Mouse (Mus musculus): ENCODE measurements at regions not wholly inside any gene's neighbourhood (a gene's known extent, or its start where the extent isn't known, plus 50 kb on each side); places are given as distances from the start of the nearest gene placed in this dataset.

- Histone ChIP-seq H3K9ac (replicated peaks; ENCODE audit: low read length) (peak overlapping the region; percentile 58), H3K36me3 (ENCODE audit: insufficient read depth, low read length) (no peaks in the 10 kb centered on the region), H3K27me3 (ENCODE audit: insufficient read depth, low read length) (no peaks in the 10 kb centered on the region), H3K4me3 (ENCODE audit: low read length) (no peak overlapping the region), H3K4me2 (replicated peaks; ENCODE audit: low read depth, low read length) (no peak overlapping the region), H3K27ac (ENCODE audit: low read length) (peak overlapping the region; percentile 91), H3K4me1 (ENCODE audit: insufficient read depth, low read length) (peaks cover 64% of the 10 kb centered on the region), H3K9me3 (ENCODE audit: low read length) (no peaks in the 10 kb centered on the region)
- WGBS = 18% methylated on average over 13 of the region's 13 CpGs
- ATAC-seq (ENCODE audit: low FRiP score, low TSS enrichment) = peak; percentile 25; the same call in 1 of the 2 replicates
These were observed 142.4 kb downstream of the Zfp36l1 start for GRCm38 (mm10) chr12:79970227-79970901.

GRCm38 (mm10) chr12:79969346-79970226, 143.2 kb downstream of the Zfp36l1 start:
- Histone ChIP-seq H3K4me2 (replicated peaks; ENCODE audit: low read depth, low read length) (no peak overlapping the region), H3K4me3 (ENCODE audit: low read length) (no peak overlapping the region), H3K4me1 (ENCODE audit: insufficient read depth, low read length) (peaks cover 63% of the 10 kb centered on the region), H3K36me3 (ENCODE audit: insufficient read depth, low read length) (no peaks in the 10 kb centered on the region), H3K27me3 (ENCODE audit: insufficient read depth, low read length) (no peaks in the 10 kb centered on the region), H3K9ac (replicated peaks; ENCODE audit: low read length) (peak overlapping the region; percentile 58), H3K27ac (ENCODE audit: low read length) (peak overlapping the region; percentile 91), H3K9me3 (ENCODE audit: low read length) (no peaks in the 10 kb centered on the region)
- WGBS = 85% methylated on average over 3 of the region's 3 CpGs
- peak; percentile 46; the same call in 1 of the 2 replicates for ATAC-seq (ENCODE audit: low FRiP score, low TSS enrichment)

- 73% methylated on average over 3 of the region's 3 CpGs for WGBS
- no peak overlapping the region for H3K4me2 ChIP-seq (replicated peaks; ENCODE audit: low read depth, low read length)
- no peaks in the 10 kb centered on the region for H3K36me3 ChIP-seq (ENCODE audit: insufficient read depth, low read length)
- no peak for ATAC-seq (ENCODE audit: low FRiP score, low TSS enrichment)
- H3K4me3 ChIP-seq (ENCODE audit: low read length) = no peak overlapping the region
- no peak overlapping the region for H3K27ac ChIP-seq (ENCODE audit: low read length)
- no peak overlapping the region for H3K9ac ChIP-seq (replicated peaks; ENCODE audit: low read length)
- H3K4me1 ChIP-seq (ENCODE audit: insufficient read depth, low read length) = peaks cover 66% of the 10 kb centered on the region
- H3K9me3 ChIP-seq (ENCODE audit: low read length) = no peaks in the 10 kb centered on the region
- no peaks in the 10 kb centered on the region for H3K27me3 ChIP-seq (ENCODE audit: insufficient read depth, low read length)
These were observed 144.1 kb downstream of the Zfp36l1 start for GRCm38 (mm10) chr12:79968676-79969075.

- H3K27me3 ChIP-seq (ENCODE audit: insufficient read depth, low read length) = no peaks in the 10 kb centered on the region
- H3K4me2 ChIP-seq (replicated peaks; ENCODE audit: low read depth, low read length) = no peak overlapping the region
- H3K36me3 ChIP-seq (ENCODE audit: insufficient read depth, low read length) = no peaks in the 10 kb centered on the region
- H3K4me1 ChIP-seq (ENCODE audit: insufficient read depth, low read length) = peaks cover 69% of the 10 kb centered on the region
- peak overlapping the region; percentile 54 for H3K27ac ChIP-seq (ENCODE audit: low read length)
- H3K9ac ChIP-seq (replicated peaks; ENCODE audit: low read length) = 0 out of 2 replicates have a peak overlapping the region, but pooled peaks have one; percentile 7
- 66% methylated on average over 11 of the region's 11 CpGs for WGBS
- H3K9me3 ChIP-seq (ENCODE audit: low read length) = no peaks in the 10 kb centered on the region
- H3K4me3 ChIP-seq (ENCODE audit: low read length) = no peak overlapping the region
- no peak for ATAC-seq (ENCODE audit: low FRiP score, low TSS enrichment)
These were observed 145.1 kb downstream of the Zfp36l1 start for GRCm38 (mm10) chr12:79967491-79968255.

GRCm38 (mm10) chr12:79966621-79967490, 146.0 kb downstream of the Zfp36l1 start:
- WGBS = 59% methylated on average over 12 of the region's 12 CpGs
- Histone ChIP-seq H3K36me3 (ENCODE audit: insufficient read depth, low read length) (no peaks in the 10 kb centered on the region), H3K27me3 (ENCODE audit: insufficient read depth, low read length) (no peaks in the 10 kb centered on the region), H3K4me3 (ENCODE audit: low read length) (no peak overlapping the region), H3K4me1 (ENCODE audit: insufficient read depth, low read length) (peaks cover 64% of the 10 kb centered on the region), H3K9me3 (ENCODE audit: low read length) (no peaks in the 10 kb centered on the region), H3K27ac (ENCODE audit: low read length) (peak overlapping the region; percentile 85), H3K9ac (replicated peaks; ENCODE audit: low read length) (0 out of 2 replicates have a peak overlapping the region, but pooled peaks have one; percentile 42), H3K4me2 (replicated peaks; ENCODE audit: low read depth, low read length) (no peak overlapping the region)
- ATAC-seq (ENCODE audit: low FRiP score, low TSS enrichment) = no peak

GRCm38 (mm10) chr12:79966289-79966615, 146.6 kb downstream of the Zfp36l1 start:
- peaks cover 58% of the 10 kb centered on the region for H3K4me1 ChIP-seq (ENCODE audit: insufficient read depth, low read length)

GRCm38 (mm10) chr12:79965471-79966288, 147.1 kb downstream of the Zfp36l1 start:
- H3K4me3 ChIP-seq (ENCODE audit: low read length) = peak overlapping the region; percentile 43
- WGBS = 3% methylated on average over 46 of the region's 46 CpGs
- no peaks in the 10 kb centered on the region for H3K27me3 ChIP-seq (ENCODE audit: insufficient read depth, low read length)
- H3K36me3 ChIP-seq (ENCODE audit: insufficient read depth, low read length) = no peaks in the 10 kb centered on the region
- H3K4me2 ChIP-seq (replicated peaks; ENCODE audit: low read depth, low read length) = peak overlapping the region; percentile 60
- peak overlapping the region; percentile 85 for H3K27ac ChIP-seq (ENCODE audit: low read length)
- peak overlapping the region; percentile 70 for H3K9ac ChIP-seq (replicated peaks; ENCODE audit: low read length)
- peaks cover 54% of the 10 kb centered on the region for H3K4me1 ChIP-seq (ENCODE audit: insufficient read depth, low read length)
- peak; percentile 46 for ATAC-seq (ENCODE audit: low FRiP score, low TSS enrichment)
- H3K9me3 ChIP-seq (ENCODE audit: low read length) = no peaks in the 10 kb centered on the region

More at GRCm38 (mm10) chr12:79966289-79966615, 146.6 kb downstream of the Zfp36l1 start:
- no peaks in the 10 kb centered on the region for H3K27me3 ChIP-seq (ENCODE audit: insufficient read depth, low read length)
- H3K9ac ChIP-seq (replicated peaks; ENCODE audit: low read length) = peak overlapping the region; percentile 70; the same call in 1 of the 2 replicates
- H3K4me2 ChIP-seq (replicated peaks; ENCODE audit: low read depth, low read length) = peak overlapping the region; percentile 60
- H3K9me3 ChIP-seq (ENCODE audit: low read length) = no peaks in the 10 kb centered on the region
- no peak for ATAC-seq (ENCODE audit: low FRiP score, low TSS enrichment)
- 48% methylated on average over 6 of the region's 6 CpGs for WGBS
- H3K36me3 ChIP-seq (ENCODE audit: insufficient read depth, low read length) = no peaks in the 10 kb centered on the region
- H3K27ac ChIP-seq (ENCODE audit: low read length) = peak overlapping the region; percentile 85
- H3K4me3 ChIP-seq (ENCODE audit: low read length) = no peak overlapping the region

GRCm38 (mm10) chr12:79963443-79964025, 149.3 kb downstream of the Zfp36l1 start:
- 0 out of 2 replicates have a peak overlapping the region, but pooled peaks have one; percentile 22 for H3K27ac ChIP-seq (ENCODE audit: low read length)
- no peak overlapping the region for H3K4me3 ChIP-seq (ENCODE audit: low read length)
- H3K4me1 ChIP-seq (ENCODE audit: insufficient read depth, low read length) = peaks cover 43% of the 10 kb centered on the region
- no peak overlapping the region for H3K9ac ChIP-seq (replicated peaks; ENCODE audit: low read length)
- peak; percentile 32; the same call in 1 of the 2 replicates for ATAC-seq (ENCODE audit: low FRiP score, low TSS enrichment)
- WGBS = 34% methylated on average over 9 of the region's 9 CpGs
- no peaks in the 10 kb centered on the region for H3K27me3 ChIP-seq (ENCODE audit: insufficient read depth, low read length)
- H3K4me2 ChIP-seq (replicated peaks; ENCODE audit: low read depth, low read length) = no peak overlapping the region
- no peaks in the 10 kb centered on the region for H3K9me3 ChIP-seq (ENCODE audit: low read length)
- H3K36me3 ChIP-seq (ENCODE audit: insufficient read depth, low read length) = no peaks in the 10 kb centered on the region

Data from kidney, embryonic 16.5 days (tissue).